Mouse (Mus musculus) right cerebral cortex, adult 2 months (tissue): Measurements from ENCODE around the gene Esp8.
"Not testable (repeated sequence)": the region's sequence is repeated elsewhere in the genome, so short reads cannot be mapped to it uniquely, and the experiment has no call there.

Experiments used
- DNase-seq, 2 experiments: peaks; one replicate each; pipeline ENCODE4 v3.0.0; 2021 to 2022; ENCODE audit warnings: low spot score in 2 of 2

The Esp8 gene

GRCm38 (mm10) chr17:40519818-40520217, at the start of gene Esp8:
Esp8 (plus strand) TSS chr17:40520022.
- no peak for DNase-seq

- not testable (repeated sequence) for DNase-seq
These were observed 36.3 kb upstream of the Esp8 start for GRCm38 (mm10) chr17:40483566-40483965.

DNA sequence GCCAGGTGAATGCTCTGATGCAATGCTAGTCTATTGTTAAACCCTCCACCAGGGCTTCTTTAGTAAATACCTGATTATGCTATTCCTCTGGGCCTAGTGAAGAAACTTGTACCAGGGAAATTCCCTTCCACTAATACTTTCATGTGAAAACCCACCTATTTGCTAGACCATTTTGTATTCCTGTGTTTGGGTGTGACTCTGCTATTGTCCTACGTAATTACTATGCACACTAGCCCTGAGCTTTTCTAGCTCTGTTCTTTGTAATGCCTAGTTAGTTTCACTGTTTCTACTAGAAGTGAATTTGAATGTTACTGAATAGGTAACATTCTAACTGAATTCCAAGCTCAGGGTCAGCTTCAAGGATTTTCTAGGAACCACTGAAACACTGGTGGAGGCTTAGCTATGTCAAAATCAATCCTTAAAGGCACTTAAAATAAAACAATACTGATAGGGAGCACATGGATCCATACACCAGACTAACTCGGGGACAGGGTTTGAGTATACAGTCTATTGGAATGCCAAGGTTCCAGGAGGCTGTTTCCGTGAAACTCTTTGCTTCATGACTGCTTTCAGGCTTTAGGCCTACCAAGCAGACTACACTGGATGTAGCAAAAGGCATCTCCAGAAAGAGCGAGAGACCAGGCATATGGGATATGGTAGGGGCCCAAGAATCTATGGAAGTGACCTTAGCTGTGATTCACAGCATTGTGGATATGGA, 24.2 kb upstream of the Esp8 start:
- DNase-seq, result not testable (repeated sequence)

DNA sequence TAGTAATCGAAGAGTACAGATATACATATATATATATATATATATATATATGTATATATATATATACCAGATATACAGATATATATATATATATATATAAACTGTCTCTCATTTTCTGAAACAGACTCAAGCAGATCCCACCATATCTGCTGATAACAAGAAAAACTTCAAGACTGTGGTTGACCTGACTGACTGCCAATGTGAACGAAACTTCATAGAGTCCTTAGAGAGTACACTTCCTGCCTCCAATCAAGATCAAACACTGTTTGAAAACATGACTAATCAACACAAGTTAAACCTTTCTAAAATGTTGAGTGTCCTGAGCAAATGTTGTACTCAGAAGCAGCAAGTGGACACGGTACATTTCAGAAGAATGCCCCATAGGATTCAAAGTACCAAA, 10.0 kb downstream of the Esp8 start:
- DNase-seq, result no peak

DNA sequence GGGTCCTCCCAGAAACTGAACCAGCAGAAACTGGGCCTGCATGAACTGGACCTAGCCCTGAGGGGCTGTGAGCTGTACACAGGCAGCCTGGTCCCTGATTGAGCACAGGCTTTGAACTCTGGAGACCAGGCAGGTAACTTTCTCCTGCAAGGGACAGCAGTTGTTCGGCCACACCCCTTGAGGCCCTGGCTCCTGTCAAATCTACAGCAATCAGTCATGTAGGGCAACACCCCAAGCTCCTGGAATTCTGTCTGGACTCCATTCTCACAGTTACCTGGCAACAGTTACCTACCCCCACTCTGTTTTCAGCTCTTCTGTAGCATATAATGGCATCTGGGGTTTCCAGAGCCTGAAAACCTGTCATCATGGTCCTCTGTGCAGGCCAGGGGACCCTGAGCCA, 11.3 kb downstream of the Esp8 start:
- DNase-seq, result no peak

DNA sequence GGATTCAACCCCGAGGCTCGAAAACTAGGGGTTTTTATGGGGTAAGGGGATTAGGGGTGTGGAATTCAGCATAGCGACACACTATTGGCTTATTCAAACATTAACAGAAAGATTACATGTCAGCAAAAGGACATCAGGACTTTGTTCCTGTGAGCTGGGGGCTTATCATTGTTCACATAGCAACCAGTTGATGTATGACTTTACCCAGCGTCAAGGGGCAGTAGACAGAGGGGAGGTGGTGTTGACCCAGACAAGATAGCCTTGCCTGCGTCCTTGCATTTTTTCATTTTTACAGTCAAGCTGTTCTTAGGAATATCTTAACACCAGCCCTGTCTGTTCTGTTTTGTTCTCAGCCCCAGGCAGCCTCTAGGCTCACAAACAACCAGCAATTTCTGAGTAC, 27.2 kb downstream of the Esp8 start:
- DNase-seq, result not testable (repeated sequence)

GRCm38 (mm10) chr17:40553470-40553869, 33.6 kb downstream of the Esp8 start:
- no peak for DNase-seq

DNA sequence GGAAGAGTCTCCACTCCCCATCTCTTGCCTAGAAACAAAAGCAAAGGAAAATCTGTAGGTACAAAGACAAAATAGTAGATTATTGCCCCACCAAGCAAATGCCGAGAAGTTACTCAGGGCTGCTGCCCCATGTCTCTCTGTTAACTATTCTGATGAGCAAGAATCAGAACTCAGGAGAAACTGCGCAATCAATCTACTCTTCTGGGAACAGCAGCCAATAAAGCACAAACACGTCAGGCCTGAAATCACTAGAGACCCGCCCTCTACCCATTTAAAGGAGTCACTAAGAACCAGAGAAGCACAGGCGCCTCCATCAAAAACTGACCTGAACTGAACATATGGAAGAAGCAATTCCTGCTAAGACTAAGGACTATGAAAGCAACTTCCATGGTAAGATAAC, 41.4 kb downstream of the Esp8 start, which contains the start of gene Esp6:
Gene Esp6 (plus strand): TSS at position 301 of the 400 bp plus-strand sequence.
- DNase-seq, result no peak
